Mouse (Mus musculus) E14TG2a.4 (cell line): ENCODE measurements around the gene Col17a1.

Experiments
- H3K27me3 ChIP-seq: 2 replicates; pipeline ENCODE4 v1.6.1; 2014; ENCODE audit warnings: low read length, control low read depth; ENCODE audit not compliant: insufficient read depth
- H3K36me3 ChIP-seq: 2 replicates; pipeline ENCODE4 v1.6.1; 2014; ENCODE audit warnings: low read length, control low read depth; ENCODE audit not compliant: insufficient read depth
- H3K4me1 ChIP-seq: replicated peaks from 2 replicates; pipeline ENCODE4 v1.6.1; 2014; ENCODE audit warnings: low read depth, low read length, control low read depth
- H3K4me3 ChIP-seq: replicated peaks from 2 replicates; pipeline ENCODE4 v1.5.1; 2014; ENCODE audit warnings: mild to moderate bottlenecking, low read length
- H3K9me3 ChIP-seq: 2 replicates; pipeline ENCODE4 v1.6.1; 2014; ENCODE audit warnings: low read length, control low read depth
- CTCF ChIP-seq: conservative IDR thresholded peaks from 2 replicates; pipeline ENCODE4 v1.5.1; 2014; ENCODE audit warnings: low read length
- NANOG ChIP-seq: IDR thresholded peaks from 2 replicates; pipeline ENCODE4 v1.6.1; 2014; ENCODE audit warnings: borderline replicate concordance, low read length, mixed read lengths
- POU5F1 ChIP-seq: IDR thresholded peaks from 2 replicates; pipeline ENCODE4 v1.6.1; 2014; ENCODE audit warnings: low read length, borderline replicate concordance

Gene Col17a1

DNA sequence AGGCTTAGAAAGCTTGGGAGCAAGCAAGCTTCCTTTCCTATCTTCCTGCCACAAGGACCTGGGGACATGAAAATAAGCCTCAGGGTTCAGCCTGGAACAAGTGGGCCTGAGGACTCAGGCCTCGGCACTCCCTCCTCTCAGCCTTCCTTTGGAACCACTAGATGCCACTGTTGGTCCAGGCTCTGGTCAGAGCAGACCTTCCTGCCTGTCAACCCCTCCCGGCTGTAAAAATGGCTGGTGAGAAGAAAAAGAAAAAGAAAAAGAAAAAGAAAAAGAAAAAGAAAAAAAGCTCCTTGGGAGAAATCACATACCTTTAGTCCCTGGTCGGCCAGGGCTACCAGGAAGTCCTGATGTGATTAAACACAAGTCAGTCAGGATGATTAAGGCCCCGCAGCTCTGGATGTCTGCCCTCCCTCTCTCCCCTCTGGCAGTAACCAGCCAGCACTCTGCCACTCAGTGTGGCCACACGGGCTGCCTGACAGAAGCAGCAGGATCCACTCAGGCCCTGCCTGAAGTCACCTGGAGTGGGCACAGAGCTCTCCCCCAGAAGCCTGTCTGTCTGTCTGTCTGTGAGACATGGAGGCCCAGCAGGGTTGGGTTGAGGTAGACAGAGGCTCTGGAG, 32.9 kb downstream of the Col17a1 start:
- Histone ChIP-seq H3K9me3 (no peaks in the 10 kb centered on the region), H3K27me3 (peaks cover 25% of the 10 kb centered on the region), H3K4me1 (peaks cover 6% of the 10 kb centered on the region), H3K36me3 (no peaks in the 10 kb centered on the region), H3K4me3 (no peak overlapping the region)
- no peak for TF ChIP-seq CTCF
- TF ChIP-seq POU5F1, result no peak
- no peak for TF ChIP-seq NANOG

DNA sequence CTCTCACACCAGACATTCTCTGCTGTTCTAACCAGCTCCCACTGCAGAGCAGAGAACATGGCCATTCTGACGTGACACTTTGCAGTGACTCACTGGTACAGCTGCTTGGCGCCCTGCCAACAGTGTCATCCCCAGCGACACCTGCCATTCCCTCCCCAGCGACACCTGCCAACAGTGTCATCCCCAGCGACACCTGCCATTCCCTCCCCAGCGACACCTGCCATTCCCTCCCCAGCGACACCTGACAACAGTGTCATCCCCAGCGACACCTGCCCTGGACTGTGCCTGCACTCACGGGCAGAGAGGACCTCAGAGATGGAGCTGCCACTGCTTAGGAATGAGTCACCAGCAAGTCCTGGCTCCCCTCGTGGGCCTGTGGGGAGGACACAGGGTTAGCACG, 37.0 kb downstream of the Col17a1 start:
- no peak overlapping the region for H3K4me3 ChIP-seq
- H3K9me3 ChIP-seq, result no peaks in the 10 kb centered on the region
- no peaks in the 10 kb centered on the region for H3K27me3 ChIP-seq

DNA sequence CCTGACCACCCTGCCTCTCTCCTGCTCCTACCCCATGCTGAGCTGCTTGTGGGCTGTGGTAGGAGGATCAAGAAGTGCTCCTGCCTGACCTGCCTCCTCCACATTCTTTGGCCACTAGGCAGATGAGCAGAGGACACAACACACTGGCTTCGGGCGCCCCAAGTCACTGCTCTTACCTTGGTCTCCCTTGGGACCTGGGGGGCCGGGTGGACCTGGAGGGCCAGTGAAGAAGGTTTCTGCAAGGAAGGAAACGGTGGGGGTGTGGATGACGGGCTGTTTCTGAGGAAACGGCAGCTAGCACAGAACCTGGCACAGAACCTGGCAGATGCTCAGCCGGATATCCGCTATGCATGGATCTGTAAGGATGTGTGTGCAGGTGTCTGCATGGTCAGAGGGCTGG, 38.7 kb downstream of the Col17a1 start:
- no peaks in the 10 kb centered on the region for H3K9me3 ChIP-seq
- H3K4me3 ChIP-seq, result no peak overlapping the region
- peaks cover 6% of the 10 kb centered on the region for H3K4me1 ChIP-seq
- H3K27me3 ChIP-seq, result no peaks in the 10 kb centered on the region
- no peak for TF ChIP-seq POU5F1
- no peak for TF ChIP-seq NANOG
- TF ChIP-seq CTCF, result no peak
- H3K36me3 ChIP-seq, result no peaks in the 10 kb centered on the region

More for the DNA sequence above, 37.0 kb downstream of the Col17a1 start:
- Histone ChIP-seq H3K4me1 (peaks cover 6% of the 10 kb centered on the region), H3K36me3 (no peaks in the 10 kb centered on the region)
- TF ChIP-seq NANOG (no peak), CTCF (no peak), POU5F1 (no peak)

DNA sequence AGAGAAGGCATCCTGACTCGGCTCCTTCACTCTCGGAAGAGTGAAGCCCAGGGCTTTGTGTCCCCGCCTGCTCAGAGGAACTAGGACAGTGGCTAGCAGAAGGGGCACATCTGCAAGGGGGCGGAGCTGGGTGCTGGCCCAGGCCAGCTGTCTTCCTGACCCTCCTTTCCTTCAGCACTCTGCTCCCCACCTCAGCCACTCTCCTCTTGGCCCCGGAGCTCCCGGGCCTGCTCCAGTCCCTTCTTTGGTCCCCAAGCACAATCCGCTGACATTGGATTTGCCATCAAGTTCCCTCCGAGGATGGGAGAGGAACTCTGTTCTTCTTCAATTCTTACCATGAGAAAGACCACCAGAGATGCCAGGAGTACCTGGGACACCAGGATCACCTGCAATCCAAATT, 39.6 kb downstream of the Col17a1 start:
- TF ChIP-seq POU5F1 (no peak), NANOG (no peak), CTCF (no peak)
- Histone ChIP-seq H3K36me3 (peaks cover 7% of the 10 kb centered on the region), H3K9me3 (no peaks in the 10 kb centered on the region), H3K27me3 (no peaks in the 10 kb centered on the region), H3K4me1 (peaks cover 6% of the 10 kb centered on the region), H3K4me3 (no peak overlapping the region)

DNA sequence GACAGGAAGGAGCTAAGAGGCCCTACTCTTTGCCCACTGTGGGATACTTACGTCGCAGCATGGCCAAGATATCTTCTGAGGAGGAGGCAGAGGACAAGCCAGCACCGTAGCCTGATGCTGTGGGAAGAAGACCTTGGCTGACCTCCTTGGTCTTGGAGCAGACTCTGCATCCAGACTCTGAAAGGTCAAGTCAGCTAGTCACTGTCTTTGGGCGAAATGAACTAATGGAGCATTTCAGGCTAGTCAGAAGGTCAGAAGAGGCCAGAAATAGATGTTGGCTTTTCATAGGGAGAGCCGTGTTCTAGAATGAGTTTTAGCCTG, 40.8 kb downstream of the Col17a1 start:
- Histone ChIP-seq H3K9me3 (no peaks in the 10 kb centered on the region), H3K4me1 (peaks cover 5% of the 10 kb centered on the region), H3K36me3 (peaks cover 16% of the 10 kb centered on the region), H3K27me3 (no peaks in the 10 kb centered on the region), H3K4me3 (no peak overlapping the region)
- no peak for TF ChIP-seq NANOG
- TF ChIP-seq CTCF, result no peak
- no peak for TF ChIP-seq POU5F1

DNA sequence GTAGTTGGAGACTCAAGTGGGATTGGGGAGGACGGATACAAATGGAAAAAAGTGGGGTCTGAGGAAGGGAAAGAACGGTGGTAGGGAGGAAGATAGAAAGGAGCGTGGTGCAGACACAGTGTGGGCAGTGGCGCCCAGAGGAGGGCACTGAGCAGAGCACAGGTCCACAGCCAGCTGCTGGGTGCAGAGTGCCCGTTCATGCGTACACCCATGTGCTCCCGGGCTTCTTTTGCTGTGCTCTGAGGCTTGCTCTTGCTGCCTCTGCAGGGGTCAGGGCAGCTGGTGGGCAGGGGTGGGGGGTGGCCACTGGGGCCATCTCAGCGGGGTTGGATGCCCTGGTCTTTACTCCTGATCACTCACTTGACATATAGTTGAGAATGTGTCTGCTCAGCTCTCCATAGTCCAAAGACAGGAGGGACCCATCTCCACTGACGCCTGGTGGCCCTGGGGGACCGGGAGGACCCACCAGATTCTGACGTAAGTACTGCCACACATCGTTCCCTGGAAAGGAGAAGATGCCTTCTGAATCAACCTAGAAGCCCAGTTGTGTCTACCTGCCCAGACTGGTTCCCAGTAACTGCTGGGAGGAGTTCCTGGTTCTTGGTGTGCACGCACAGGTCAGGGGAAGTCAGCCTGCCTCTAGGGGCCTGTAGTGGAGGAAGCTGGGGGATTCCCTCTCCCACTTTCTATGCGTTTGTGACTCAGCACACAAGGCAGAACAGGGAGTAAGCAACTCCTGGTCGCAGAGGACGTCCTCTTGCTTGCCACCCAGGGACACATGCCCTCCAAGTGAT, 41.3 kb downstream of the Col17a1 start:
- TF ChIP-seq NANOG (no peak), POU5F1 (no peak), CTCF (no peak)
- H3K27me3 ChIP-seq, result no peaks in the 10 kb centered on the region
- no peak overlapping the region for H3K4me3 ChIP-seq
- peaks cover 3% of the 10 kb centered on the region for H3K4me1 ChIP-seq
- H3K36me3 ChIP-seq, result peaks cover 16% of the 10 kb centered on the region
- no peaks in the 10 kb centered on the region for H3K9me3 ChIP-seq

DNA sequence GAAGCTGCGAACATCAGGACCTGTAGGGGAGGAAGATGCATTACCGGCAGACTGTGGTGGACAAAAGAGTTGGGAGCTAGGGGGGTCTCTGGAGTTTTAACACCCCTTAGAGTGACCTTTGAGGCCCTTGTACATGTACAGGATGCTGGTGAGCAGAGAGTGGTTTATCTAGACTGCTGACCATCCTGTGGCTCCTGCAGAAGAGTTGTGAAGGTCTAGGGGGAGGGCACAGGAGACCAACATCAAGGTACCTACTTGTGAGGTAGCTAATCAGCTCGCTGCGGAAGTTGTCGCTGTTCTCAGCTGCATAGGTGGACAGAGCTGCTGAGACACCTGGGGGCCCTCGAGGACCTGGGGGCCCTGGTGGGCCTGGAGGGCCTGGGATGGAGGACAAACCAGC, 42.8 kb downstream of the Col17a1 start:
- Histone ChIP-seq H3K27me3 (no peaks in the 10 kb centered on the region), H3K36me3 (peaks cover 20% of the 10 kb centered on the region), H3K4me1 (no peaks in the 10 kb centered on the region), H3K9me3 (no peaks in the 10 kb centered on the region), H3K4me3 (no peak overlapping the region)
- TF ChIP-seq CTCF (no peak), POU5F1 (no peak), NANOG (no peak)

DNA sequence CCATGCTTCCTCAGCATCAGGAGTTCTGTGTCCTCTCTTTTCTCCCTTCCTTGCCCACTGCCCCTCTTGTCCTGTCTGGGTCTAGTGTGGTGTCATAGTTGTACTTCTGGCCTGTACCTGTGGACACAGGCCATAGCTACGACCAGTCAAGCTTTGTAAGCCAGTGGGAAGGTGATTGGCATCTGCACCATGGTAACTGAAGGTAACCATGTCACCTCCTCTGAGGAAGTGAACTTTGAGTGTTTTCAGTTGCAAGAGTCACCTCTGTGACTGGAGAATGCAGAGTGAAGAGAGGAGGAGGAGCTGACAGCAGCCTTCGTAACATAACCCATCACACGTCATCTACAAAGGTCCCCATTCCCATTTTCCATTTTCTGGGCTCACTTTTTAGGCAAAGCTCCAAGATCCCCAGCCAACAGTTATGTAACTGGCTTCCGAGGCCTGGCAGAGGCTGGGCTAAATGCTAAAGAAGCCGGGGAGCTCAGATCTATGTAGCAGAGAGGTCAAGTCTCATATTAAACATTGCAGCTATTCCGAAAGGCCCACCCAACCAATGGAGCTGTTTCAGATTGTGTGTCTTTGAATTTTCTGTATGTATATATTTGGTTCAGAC, 45.3 kb downstream of the Col17a1 start:
- H3K4me3 ChIP-seq, result no peak overlapping the region
- peaks cover 32% of the 10 kb centered on the region for H3K36me3 ChIP-seq
- TF ChIP-seq NANOG (no peak), CTCF (no peak), POU5F1 (no peak)
- no peaks in the 10 kb centered on the region for H3K27me3 ChIP-seq
- H3K9me3 ChIP-seq, result no peaks in the 10 kb centered on the region
- no peaks in the 10 kb centered on the region for H3K4me1 ChIP-seq
